Mouse (Mus musculus) 3T3-L1 (cell line): ENCODE measurements around the gene Hsd17b12.

Source experiments
- DNase-seq: peaks from one replicate; pipeline ENCODE4 v3.0.0-alpha.2; 2015; ENCODE audit warnings: low read depth, low spot score

Gene Hsd17b12

GRCm38 (mm10) chr2:94157592-94158519 lies at the start of gene Hsd17b12:
TSS of gene Hsd17b12 (minus strand) at chr2:94157964.
- peak; percentile 100 for DNase-seq

DNA sequence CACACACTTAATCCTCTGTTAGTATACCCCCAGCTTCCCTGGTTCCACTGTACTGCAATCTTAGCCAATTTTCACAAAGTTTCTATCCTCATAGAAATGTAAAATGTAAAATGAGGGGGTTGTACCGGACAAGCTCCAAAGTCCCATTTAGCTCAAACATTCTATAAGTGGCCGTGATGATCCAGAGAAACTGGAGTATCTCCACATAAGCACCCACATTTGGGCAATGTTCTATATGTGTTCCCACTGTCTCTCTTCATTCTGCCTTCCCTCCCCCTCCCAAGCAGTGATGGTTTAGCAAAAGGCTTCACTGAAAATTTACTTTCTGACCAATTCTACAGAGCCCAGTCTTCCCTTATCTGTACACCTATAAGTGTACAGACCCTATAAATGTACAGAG lies 27.1 kb upstream of the Hsd17b12 start:
- no peak for DNase-seq

GRCm38 (mm10) chr2:94184142-94184541 lies 26.4 kb upstream of the Hsd17b12 start:
- DNase-seq = no peak

- no peak for DNase-seq
Observed at GRCm38 (mm10) chr2:94179030-94179407, 21.3 kb upstream of the Hsd17b12 start.

GRCm38 (mm10) chr2:94178321-94179029 lies 20.7 kb upstream of the Hsd17b12 start:
- peak; percentile 89 for DNase-seq

GRCm38 (mm10) chr2:94177294-94177693 lies 19.5 kb upstream of the Hsd17b12 start:
- no peak for DNase-seq

GRCm38 (mm10) chr2:94176381-94176780 lies 18.6 kb upstream of the Hsd17b12 start:
- DNase-seq = no peak

DNA sequence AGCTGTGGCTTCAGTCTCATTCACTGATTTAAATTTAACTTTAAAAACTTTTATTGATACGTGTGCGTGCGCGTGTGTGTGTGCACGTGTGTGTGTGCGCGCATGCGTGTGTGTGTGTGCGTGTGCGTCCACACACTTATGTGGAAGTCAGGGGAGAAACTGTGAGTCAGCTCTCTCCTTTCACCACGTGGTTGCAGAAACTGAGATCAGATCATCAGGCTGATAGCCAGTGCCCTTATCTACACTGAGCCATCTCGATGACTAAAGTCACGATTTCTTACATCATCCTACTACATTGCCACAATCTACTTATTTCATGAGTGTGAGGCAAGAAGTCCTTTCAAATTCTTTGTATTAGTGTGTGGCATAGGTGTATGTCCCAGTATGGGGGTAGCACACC lies 15.8 kb upstream of the Hsd17b12 start:
- no peak for DNase-seq

DNA sequence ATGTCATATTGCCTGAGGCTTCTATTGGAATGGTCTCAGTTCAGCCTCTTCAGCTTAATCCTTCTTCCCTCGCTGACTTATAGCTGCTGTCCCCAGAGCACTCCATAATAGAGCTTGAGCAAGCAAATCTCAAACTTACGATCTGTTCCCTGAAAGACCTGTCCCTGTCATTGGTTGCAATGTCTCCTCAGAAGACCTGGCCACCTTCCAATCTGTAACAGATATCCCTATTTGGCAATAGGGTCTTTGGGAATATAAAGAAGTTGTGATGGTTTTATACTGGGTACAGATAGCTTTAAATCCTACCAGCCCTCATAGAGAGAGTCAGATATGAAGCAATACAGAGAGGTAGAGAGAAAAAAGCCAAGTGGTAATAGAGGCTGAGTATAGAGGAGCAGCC lies 5.4 kb upstream of the Hsd17b12 start:
- DNase-seq = no peak

DNA sequence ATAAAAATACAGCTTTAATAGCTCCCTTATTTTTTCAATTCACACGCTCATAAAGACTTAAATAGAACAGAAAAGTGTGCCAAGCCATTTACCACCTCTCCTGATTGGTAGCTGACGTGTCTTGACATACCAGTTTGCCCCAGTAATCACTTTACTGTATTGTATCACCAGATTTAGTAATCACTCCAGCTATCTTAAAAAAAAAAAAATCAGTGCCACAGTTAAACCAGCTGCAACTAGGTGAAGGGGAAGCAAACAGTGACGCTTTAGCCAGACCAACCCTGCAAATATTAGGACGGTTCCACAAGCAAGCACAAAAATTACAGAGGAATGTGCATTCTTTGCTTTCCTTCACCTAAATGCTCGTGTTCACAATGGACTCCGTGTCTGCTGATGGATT lies 4.4 kb upstream of the Hsd17b12 start:
- DNase-seq = no peak

DNA sequence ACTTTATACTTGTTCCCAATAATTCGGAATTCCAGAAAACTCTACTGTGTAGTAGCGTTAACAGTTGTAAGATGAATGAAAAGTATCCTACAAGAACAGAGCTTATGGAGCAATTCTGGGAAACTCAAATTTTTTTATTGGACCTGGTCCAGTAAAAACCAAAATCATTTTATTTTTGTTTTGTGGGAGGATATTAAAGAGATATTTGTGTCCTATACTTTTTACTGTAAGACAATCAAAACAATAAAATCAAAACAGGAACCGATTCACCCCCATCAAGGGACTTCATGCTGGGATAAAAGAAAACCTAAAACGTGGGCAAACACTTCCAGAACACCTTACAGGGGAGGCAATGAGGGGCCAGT lies 738 bp upstream of the Hsd17b12 start:
- no peak for DNase-seq

DNA sequence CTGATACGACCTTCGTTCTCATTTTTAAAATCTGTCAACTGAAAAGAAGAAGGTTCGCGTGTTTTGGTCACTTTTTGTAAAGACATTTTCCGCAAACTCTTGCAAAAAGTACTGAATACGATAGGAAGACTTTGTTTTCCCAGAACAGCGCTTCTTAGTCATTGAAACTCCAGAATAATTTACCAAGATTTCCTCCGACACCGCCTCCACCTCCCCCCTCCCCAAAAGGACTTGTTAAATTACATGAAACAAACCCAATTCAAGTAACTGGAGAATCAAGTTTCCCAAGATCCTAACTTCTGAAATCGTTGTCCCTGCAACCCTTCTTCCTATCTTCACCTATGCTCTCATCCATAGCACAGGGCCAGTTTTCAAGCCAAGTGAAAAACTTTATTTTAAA lies 713 bp downstream of the Hsd17b12 start:
- peak; percentile 37 for DNase-seq

GRCm38 (mm10) chr2:94145146-94145542 lies 12.6 kb downstream of the Hsd17b12 start:
- DNase-seq = no peak

DNA sequence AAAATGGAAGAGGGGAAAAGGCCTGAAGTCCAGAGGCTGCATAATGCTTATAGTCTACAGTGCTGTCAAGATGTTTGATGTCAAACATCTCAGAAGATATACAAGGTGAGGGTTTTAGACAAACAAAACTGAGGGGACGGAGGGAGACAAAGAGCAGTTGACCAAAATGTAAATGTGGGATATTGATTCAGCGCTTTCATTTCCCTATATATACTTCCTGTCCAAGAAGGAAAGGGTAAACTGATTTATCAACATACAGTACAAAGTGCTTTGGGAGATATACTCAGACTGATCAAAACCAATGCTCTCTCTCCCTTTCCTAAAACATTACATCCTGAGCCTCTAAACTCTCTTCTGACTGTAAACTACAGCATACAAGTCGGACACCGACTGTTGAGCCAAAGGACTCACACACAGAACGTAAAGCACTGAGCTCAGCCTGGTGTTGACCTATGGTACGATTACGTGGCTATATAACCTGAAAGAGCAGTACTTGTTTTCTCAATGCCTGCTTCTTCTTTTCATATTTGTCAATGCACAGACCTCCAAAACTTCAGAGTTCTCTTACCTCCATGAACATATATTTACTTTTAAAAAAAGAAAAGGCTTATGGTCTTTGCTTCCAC lies 13.1 kb downstream of the Hsd17b12 start:
- no peak for DNase-seq

GRCm38 (mm10) chr2:94141293-94141692 lies 16.5 kb downstream of the Hsd17b12 start:
- no peak for DNase-seq

GRCm38 (mm10) chr2:94138469-94139390 lies 19.0 kb downstream of the Hsd17b12 start:
- peak; percentile 43 for DNase-seq

DNA sequence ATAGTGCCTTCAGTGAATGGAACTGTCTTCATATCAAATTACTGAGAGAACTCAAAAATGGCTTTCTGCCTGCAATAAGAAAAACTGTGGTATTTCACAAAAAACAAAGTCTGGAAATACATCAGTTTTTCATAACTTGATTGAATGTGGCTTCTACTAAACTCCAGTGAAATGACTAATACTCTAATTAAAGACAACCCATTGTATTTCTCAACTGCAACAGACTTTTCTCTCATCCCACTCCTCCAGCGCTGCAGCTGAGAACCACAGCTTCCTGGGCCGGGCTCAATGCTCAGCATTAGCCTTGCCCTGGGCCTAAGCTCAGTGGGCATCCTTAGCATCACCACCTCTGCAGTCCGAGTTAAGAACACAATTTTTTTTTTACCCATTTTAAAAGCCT lies 20.9 kb downstream of the Hsd17b12 start:
- peak; percentile 68 for DNase-seq

DNA sequence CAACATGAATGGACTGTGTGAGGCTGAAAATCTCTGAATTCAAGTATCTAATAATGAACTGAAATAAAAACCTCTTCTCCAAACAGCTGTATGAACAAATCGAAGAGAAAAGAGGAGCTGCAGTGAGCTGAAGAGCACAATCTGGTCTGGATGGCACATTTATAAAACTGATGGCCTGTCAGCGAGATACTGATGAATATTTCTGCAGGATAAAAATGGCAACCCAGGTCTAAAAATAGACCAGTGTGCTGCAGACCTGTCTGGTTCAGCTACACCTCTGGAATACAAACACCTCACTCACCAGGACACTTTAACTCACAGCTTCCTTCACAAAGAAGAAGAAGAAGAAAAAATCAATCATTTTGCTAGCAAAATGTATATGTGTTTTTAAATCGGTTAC lies 29.3 kb downstream of the Hsd17b12 start:
- DNase-seq = no peak

DNA sequence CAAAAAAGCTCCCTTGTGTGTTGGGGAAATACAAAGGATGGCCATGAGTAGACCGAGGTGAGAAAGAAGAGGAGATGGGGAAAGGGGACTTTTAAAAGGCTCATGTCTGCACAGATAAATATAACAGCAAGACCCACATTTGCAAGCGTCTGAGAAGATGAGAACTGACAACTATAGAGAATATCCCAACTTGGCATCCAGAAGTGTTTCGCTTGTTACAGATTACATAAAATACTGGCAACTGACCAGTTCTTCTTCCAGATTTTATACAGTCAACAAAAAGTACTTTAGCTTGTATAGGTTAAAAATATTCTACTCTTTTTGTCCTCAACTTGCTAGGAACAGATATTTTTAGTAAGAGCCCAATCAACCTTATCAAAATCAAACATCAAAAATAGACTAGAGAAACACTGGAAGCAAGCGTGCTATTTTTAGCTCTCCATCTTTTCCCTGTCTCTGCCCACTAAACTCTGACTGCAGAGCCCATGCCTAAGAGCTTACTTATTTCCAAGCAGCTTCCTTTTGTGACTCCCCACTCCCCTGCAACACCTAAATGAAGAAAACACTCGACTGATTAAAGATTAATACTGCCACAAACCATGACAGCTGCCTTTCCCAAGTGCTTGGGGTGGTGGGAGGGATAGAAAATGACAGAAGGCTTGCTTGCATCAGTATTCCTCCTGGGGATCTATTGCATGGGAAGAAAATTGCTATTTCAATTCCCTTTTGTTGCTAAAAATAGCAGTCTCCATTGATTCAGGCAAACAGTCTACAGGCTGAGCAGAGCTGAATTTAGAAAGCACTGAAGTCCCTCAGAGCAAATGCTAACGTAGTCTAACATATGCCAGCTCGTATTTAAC lies 35.4 kb downstream of the Hsd17b12 start:
- DNase-seq = peak; percentile 27

GRCm38 (mm10) chr2:94103758-94104157 lies 54.0 kb downstream of the Hsd17b12 start:
- DNase-seq = no peak
